Mouse (Mus musculus) testis, postnatal 10 days (tissue): ENCODE results near the gene Crabp2.

Experiments used
- DNase-seq: peaks from one replicate; pipeline ENCODE4 v3.0.0; 2021; ENCODE audit warnings: low spot score

Crabp2 gene

GRCm38 (mm10) chr3:87985505-87986320, 37.2 kb downstream of the Crabp2 start:
- DNase-seq = peak; percentile 74

- peak; percentile 100 for DNase-seq
These were observed 38.4 kb downstream of the Crabp2 start for GRCm38 (mm10) chr3:87986868-87987267.

- no peak for DNase-seq
These were observed 39.2 kb downstream of the Crabp2 start for GRCm38 (mm10) chr3:87987633-87988032.

- no peak for DNase-seq
These were observed 39.6 kb downstream of the Crabp2 start for GRCm38 (mm10) chr3:87988068-87988467.

GRCm38 (mm10) chr3:87989935-87990334, 41.5 kb downstream of the Crabp2 start:
- no peak for DNase-seq

GRCm38 (mm10) chr3:87993436-87993835, 45.0 kb downstream of the Crabp2 start:
- peak; percentile 81 for DNase-seq

GRCm38 (mm10) chr3:87995331-87995730, 46.9 kb downstream of the Crabp2 start:
- DNase-seq = no peak

- no peak for DNase-seq
These were observed 47.9 kb downstream of the Crabp2 start for GRCm38 (mm10) chr3:87996401-87996800.

GRCm38 (mm10) chr3:87996971-87997614, 48.6 kb downstream of the Crabp2 start:
- peak; percentile 78 for DNase-seq

- DNase-seq = no peak
These were observed 50.3 kb downstream of the Crabp2 start for GRCm38 (mm10) chr3:87998747-87999146.

GRCm38 (mm10) chr3:87999243-87999895, 50.9 kb downstream of the Crabp2 start:
- DNase-seq = no peak

- peak; percentile 69 for DNase-seq
These were observed 51.7 kb downstream of the Crabp2 start, which contains the start of gene Bcan for GRCm38 (mm10) chr3:88000181-88000580. TSS of gene Bcan (minus strand) at chr3:88000230.

GRCm38 (mm10) chr3:88000816-88001595, 52.5 kb downstream of the Crabp2 start:
- DNase-seq = peak; percentile 68

- DNase-seq = peak; percentile 69
These were observed 54.0 kb downstream of the Crabp2 start for GRCm38 (mm10) chr3:88002291-88002976.
